Mouse (Mus musculus): ENCODE measurements around the gene Kat6b.
"Not testable (repeated sequence)": the region's sequence is repeated elsewhere in the genome, so short reads cannot be mapped to it uniquely, and the experiment has no call there.

Gene Kat6b

DNA sequence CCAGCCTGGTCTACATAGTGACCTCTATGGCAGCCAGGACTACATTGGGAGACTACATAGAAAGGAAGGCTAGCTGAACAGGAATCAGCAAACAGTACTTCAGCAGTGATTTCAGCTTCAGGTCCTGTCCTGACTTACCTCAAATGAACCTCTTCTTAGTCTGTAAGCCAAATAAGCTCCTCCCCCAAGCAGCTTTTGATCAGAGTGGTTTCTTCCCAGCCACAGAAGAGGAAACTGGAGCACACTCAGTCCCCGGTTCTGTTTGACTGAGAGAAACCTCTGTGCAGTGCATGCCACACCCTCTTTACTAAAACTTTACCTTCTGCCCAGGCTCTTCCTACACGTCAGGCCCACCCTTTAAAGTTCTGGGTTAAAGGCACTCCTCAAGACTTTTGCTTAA, 172.6 kb downstream of the Kat6b start:
- peak in 1 of 2 experiments; percentile 24 for DNase-seq (ENCODE audit: low read depth in 1 of 2, low spot score in 2 of 2)

- no peak for DNase-seq (ENCODE audit: low read depth in 1 of 2, low spot score in 2 of 2)
Measured at GRCm38 (mm10) chr14:21659155-21659554, 177.9 kb downstream of the Kat6b start.

DNA sequence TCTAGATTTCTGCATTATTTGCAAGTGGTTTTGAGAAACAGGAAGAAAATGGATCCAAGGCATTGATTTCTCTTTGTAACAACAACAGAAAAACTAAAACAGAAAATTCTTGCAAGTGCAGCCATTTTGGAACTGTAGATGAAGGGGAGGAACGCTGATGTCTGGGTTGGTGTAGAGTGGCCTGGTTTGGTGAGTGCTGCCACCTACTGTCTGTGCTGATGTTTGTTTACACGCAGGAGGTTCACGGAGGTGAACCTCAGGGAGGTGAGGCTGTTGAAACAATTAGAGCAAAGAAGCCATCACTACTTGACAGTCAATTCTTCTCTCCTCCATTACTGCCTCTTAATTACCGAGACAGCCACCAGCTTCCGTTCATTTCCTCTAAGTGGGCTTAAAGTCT, 178.4 kb downstream of the Kat6b start:
- no peak for DNase-seq (ENCODE audit: low read depth in 1 of 2, low spot score in 2 of 2)

GRCm38 (mm10) chr14:21662465-21663142, 181.4 kb downstream of the Kat6b start:
- DNase-seq (ENCODE audit: low read depth in 1 of 2, low spot score in 2 of 2): no peak

DNA sequence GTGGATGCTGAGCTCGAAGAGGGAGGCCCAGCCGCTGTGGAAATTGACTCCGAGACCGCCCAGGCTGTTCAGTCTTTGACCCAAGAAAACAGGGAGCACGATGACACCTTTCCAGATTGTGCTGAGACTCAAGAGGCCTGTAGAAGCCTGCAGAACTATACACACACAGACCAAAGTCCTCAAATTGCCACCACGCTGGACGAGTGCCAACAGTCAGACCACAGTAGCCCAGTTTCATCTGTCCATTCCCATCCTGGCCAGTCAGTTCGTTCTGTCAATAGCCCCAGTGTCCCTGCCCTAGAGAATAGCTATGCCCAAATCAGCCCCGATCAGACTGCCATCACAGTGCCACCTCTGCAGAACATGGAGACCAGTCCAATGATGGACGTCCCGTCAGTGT, 188.0 kb downstream of the Kat6b start:
- DNase-seq (ENCODE audit: low read depth in 1 of 2, low spot score in 2 of 2): no peak

DNA sequence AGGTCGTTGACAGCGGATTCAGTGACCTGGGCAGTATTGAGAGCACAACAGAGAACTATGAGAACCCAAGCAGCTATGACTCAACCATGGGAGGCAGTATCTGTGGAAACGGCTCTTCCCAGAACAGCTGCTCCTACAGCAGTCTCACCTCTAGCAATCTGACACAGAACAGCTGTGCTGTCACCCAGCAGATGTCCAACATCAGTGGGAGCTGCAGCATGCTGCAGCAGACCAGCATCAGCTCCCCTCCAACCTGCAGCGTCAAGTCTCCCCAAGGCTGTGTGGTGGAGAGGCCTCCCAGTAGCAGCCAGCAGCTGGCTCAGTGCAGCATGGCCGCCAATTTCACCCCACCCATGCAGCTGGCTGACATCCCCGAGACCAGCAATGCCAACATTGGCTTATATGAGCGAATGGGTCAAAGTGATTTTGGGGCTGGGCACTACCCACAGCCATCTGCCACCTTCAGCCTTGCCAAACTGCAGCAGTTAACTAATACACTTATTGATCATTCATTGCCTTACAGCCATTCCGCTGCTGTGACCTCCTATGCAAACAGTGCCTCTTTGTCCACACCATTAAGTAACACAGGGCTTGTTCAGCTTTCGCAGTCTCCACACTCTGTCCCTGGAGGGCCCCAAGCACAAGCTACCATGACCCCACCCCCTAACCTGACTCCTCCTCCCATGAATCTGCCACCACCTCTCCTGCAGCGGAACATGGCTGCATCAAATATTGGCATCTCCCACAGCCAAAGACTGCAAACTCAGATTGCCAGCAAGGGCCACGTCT, 188.6 kb downstream of the Kat6b start:
- no peak for DNase-seq (ENCODE audit: low read depth in 1 of 2, low spot score in 2 of 2)

GRCm38 (mm10) chr14:21670422-21671006, 189.3 kb downstream of the Kat6b start:
- not testable (repeated sequence) for DNase-seq (ENCODE audit: low read depth in 1 of 2, low spot score in 2 of 2)

GRCm38 (mm10) chr14:21673100-21673499, 191.9 kb downstream of the Kat6b start:
- no peak for DNase-seq (ENCODE audit: low read depth in 1 of 2, low spot score in 2 of 2)

- no peak for DNase-seq (ENCODE audit: low read depth in 1 of 2, low spot score in 2 of 2)
Measured at GRCm38 (mm10) chr14:21674471-21674870, 193.2 kb downstream of the Kat6b start.

GRCm38 (mm10) chr14:21676223-21676622, 195.0 kb downstream of the Kat6b start:
- DNase-seq (ENCODE audit: low read depth in 1 of 2, low spot score in 2 of 2): no peak

DNA sequence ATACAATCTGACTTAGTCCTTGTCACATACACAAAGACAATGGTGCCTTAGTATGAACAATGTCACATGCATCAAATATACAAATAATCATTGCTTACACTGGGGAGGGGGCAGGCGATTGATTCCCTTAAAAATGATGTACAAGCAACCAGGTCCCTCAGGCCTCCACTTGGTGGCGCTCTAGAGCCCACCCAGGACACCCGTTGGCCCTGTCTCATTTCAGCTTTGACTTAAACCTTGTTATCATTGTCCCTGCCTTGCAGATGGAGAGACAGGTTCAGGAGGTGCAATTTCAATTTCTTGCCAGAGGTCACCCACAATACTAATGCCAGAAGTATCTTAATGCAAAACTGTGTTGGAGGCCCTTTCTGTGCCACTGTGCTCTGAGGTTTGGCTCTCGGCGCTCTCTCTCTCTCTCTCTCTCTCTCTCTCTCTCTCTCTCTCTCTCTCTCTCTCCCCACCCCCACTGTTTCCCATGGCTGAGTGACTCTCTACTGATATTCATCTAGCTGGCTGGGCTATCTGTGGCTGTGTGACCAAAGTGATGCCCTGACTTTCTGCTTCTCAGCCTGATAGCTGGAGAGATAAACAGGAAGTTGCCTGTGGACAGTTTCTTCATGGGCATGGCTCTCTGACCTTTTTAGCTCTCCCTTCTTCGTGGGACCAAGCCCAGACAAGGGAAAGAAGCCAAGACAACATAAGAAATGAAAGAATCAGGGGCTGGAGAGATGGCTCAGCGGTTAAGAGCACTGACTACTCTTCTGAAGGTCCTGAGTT, 197.5 kb downstream of the Kat6b start:
- DNase-seq (ENCODE audit: low read depth in 1 of 2, low spot score in 2 of 2): peak in 1 of 2 experiments; percentile 49

DNA sequence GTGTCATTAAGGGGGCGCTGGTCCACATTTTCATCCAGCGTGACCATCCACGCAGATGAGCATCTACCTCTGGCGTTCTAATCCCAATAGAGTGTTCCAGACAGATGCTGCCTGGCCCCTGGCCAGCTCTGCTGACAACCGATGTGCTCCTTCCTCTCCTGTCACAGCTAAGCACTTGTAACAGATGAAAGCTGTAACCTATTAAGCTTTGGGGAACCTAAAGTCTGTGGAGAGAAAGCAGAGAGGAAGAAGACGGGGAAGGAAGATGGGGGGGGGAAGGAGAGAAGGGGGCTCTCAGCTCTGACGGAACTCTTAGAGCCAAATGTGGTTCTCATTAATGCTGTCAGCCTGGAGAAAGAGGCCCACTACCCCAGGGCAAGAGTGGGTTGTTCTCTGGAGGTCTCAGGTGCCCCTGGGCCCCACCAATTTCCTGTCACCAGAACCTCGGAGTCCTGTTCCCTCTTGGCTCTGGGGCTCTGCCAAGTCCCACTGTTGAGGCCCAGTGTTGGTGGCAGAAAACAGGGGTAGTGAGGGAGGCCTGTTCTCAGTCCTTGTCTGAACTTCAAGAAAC, 198.5 kb downstream of the Kat6b start:
- no peak for DNase-seq (ENCODE audit: low read depth in 1 of 2, low spot score in 2 of 2)

GRCm38 (mm10) chr14:21682681-21683129, 201.5 kb downstream of the Kat6b start:
- peak in 1 of 2 experiments; percentile 51 for DNase-seq (ENCODE audit: low read depth in 1 of 2, low spot score in 2 of 2)

- no peak for DNase-seq (ENCODE audit: low read depth in 1 of 2, low spot score in 2 of 2)
Measured at GRCm38 (mm10) chr14:21683834-21684233, 202.6 kb downstream of the Kat6b start.

DNA sequence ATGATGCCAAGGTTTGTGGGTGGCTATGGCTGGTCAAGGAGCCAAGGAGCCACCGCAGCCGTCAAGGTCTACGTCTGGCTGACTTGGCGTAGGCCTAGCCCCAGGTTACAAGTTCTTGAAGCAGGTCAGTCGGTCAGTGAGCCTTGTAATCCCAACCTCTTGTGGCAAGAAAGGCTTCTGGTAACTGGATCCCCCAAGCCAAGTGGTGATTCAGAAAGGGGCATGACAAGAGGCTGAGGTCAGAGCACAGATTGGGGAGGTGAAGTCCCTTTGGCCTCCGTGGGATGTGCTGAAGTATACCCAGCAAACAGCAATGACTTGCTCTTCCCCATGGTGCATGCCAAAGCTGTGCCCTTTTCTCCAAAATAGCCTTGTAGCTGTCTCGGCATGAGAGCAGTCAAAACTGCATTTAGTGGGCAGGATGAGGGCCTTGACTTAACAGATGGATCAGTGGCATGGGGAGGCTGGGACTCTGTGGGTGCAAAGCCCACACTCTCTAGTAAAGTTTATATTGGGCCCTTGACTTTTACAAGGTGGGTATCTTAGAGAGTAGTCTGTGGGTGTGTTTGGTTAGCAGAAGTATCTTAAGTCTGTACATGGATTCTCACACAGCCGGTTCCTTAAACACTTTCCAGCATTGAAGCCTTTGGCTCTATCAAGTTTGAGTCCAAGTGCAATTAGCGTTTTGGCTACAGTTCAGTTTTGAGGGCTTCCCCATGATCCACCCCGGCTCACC, 204.3 kb downstream of the Kat6b start:
- DNase-seq (ENCODE audit: low read depth in 1 of 2, low spot score in 2 of 2): no peak

- DNase-seq (ENCODE audit: low read depth in 1 of 2, low spot score in 2 of 2): no peak
Measured at GRCm38 (mm10) chr14:21686376-21687279, 205.4 kb downstream of the Kat6b start.

DNA sequence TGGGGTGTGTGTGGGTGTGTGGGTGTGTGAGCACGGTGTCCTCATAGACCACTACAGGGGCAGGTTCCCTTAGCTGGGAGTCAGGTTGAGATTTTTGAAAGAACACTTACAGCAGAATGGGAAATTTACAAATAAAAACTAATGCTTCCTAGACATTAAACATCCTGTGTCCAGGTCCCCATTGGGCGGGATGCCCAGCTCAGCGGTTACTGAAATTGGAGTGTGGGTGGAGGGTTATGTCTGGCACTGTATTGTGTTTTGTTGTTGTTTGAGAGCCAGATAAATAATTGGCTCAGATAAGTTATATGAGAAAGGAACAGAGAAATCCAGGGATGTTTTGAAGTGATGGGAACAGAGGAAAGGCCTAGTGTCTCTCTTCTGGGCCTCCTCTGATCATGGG, 209.8 kb downstream of the Kat6b start:
- DNase-seq (ENCODE audit: low read depth in 1 of 2, low spot score in 2 of 2): no peak

- no peak for DNase-seq (ENCODE audit: low read depth in 1 of 2, low spot score in 2 of 2)
Measured at GRCm38 (mm10) chr14:21695020-21695419, 213.8 kb downstream of the Kat6b start.

DNA sequence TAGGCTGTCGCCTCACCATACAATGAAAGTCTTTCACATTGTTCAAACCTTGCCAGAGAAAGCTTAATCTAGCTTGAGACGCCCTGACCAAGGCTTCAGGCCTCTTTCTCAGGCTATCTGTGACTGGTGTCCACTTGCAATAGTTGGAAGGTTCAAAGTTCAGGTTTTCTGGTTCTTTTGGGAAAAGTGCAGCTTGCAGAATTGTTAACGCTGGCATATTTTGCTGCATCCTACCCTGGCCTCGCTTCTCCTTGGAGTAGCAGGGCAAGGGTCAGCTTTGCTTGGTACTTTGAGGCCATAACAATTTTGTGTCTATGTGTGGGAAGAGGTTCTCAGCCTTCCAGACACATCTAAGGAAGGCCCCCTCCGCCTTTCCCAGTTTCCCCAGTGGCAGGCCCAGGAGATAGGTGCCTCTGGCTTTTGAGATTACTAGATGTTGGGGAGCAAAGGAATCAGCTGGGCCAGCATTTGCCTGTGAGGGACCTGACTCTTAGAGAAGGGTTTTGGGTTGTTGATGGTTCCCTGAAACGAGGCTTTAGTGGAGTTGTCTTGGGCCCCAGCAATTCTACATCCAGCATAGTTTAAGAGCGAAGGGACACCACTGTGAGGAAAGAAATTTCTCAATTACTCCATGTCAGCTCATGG, 215.1 kb downstream of the Kat6b start:
- DNase-seq (ENCODE audit: low read depth in 1 of 2, low spot score in 2 of 2): no peak
